Mouse (Mus musculus) lung, embryonic 16.5 days (tissue): ENCODE data around the gene Uba2. TPM values are rescaled to one million over a fixed set of nuclear protein-coding genes. Genes with fewer than 3 reads are reported as not detected.

Experiments
- ATAC-seq: fragments of 200-750 bp; cut with Nextera tagmentation; 2 replicates; pipeline ENCODE4 v1.8.0; 2017; ENCODE audit warnings: low read depth, mild to moderate bottlenecking, moderate library complexity
- H3K27ac ChIP-seq: fragments of 300-500 bp; sonication (generic); 2 replicates; pipeline ENCODE4 v1.5.1; 2014; ENCODE audit warnings: mild to moderate bottlenecking, control low read depth, low read length
- H3K27me3 ChIP-seq: fragments of 300-500 bp; sonication (generic); 2 replicates; pipeline ENCODE4 v1.6.1; 2014; ENCODE audit warnings: low read depth, low read length, mixed read lengths; ENCODE audit not compliant: control insufficient read depth, insufficient read depth
- H3K36me3 ChIP-seq: fragments of 300-500 bp; sonication (generic); 2 replicates; pipeline ENCODE4 v1.6.1; 2014; ENCODE audit warnings: low read length; ENCODE audit not compliant: control insufficient read depth, insufficient read depth
- H3K4me1 ChIP-seq: fragments of 300-500 bp; sonication (generic); replicated peaks from 2 replicates; pipeline ENCODE4 v1.6.1; 2014; ENCODE audit warnings: low read length, mixed read lengths; ENCODE audit not compliant: control insufficient read depth, insufficient read depth
- H3K4me2 ChIP-seq: fragments of 300-500 bp; sonication (generic); 2 replicates; pipeline ENCODE4 v1.6.1; 2014; ENCODE audit warnings: low read depth, low read length, control low read depth
- H3K4me3 ChIP-seq: fragments of 300-500 bp; sonication (generic); 2 replicates; pipeline ENCODE4 v1.5.1; 2014; ENCODE audit warnings: mild to moderate bottlenecking, low read length, control low read depth
- H3K9ac ChIP-seq: fragments of 300-500 bp; sonication (generic); 2 replicates; pipeline ENCODE4 v1.6.1; 2014; ENCODE audit warnings: low read length, control low read depth
- H3K9me3 ChIP-seq: fragments of 300-500 bp; sonication (generic); 2 replicates; pipeline ENCODE4 v1.6.1; 2016; ENCODE audit warnings: low read length; ENCODE audit not compliant: control insufficient read depth
- WGBS: fragments of 180-500 bp; shearing (Covaris S2); extraction: QIAGEN DNeasy Blood & Tissue Kit; methylation state at CpG from one replicate; pipeline ENCODE4 v1.1.7; 2014; 5-methylcytosine and 5-hydroxymethylcytosine counted together
- polyA plus RNA-seq: library from polyadenylated mRNA; unstranded; fragments of >200 nt; fragmentation: Nextera tagmentation; extraction: Ambion mirVana; gene quantifications from 2 replicates; pipeline ENCODE4 v1.2.1, GENCODE M21; 2015

The Uba2 gene
- polyA plus RNA-seq, 1 experiment from 2014 or later, result 203 TPM

DNA sequence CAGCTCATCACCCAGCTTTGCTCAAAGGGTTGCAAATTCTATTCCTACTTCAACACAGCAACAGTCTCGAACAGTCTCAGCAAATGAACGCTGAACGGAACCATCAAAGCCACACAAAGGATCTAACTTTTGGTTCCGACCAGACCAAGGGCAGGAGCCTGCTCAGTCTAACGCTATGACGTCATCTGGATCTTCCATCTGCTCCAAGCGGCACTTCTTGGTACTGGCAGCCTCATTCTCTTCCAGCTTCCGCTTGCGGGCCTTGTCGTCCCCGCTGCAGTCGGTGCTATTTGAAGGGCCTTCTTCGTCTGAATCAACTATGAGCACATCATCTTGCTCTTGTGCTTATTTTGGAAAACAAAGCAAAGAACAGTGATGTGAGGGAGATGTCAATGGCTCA is 28.3 kb downstream of the Uba2 start:
- H3K4me2 ChIP-seq, result no peak overlapping the region
- H3K4me1 ChIP-seq, result no peaks in the 10 kb centered on the region
- no peak overlapping the region for H3K9ac ChIP-seq
- 93% methylated on average over 13 of the region's 13 CpGs for WGBS
- H3K9me3 ChIP-seq, result no peaks in the 10 kb centered on the region
- H3K4me3 ChIP-seq, result no peak overlapping the region
- no peaks in the 10 kb centered on the region for H3K27me3 ChIP-seq
- H3K36me3 ChIP-seq, result peaks cover 61% of the 10 kb centered on the region
- no peak for ATAC-seq
- no peak overlapping the region for H3K27ac ChIP-seq

DNA sequence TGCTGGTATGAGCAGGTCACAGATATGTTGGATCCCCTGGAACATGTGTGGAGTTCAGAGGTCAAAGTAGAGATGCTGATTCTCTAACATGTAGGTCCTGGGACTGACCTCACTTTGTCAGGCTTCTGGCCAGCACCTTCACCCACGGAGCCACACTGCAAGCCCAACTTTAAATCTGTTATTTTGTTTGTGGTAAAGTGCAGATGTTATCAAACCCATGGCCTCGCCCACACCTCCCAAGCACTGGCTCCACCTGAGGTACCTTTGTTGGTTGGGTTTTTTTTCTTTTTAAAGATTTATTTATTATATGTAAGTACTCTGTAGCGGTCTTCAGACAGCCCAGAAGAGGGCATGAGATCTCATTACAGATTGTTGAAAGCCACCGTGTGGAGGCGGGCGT is 29.9 kb downstream of the Uba2 start:
- Histone ChIP-seq H3K27me3 (no peaks in the 10 kb centered on the region), H3K36me3 (peaks cover 46% of the 10 kb centered on the region), H3K9ac (no peak overlapping the region), H3K9me3 (no peaks in the 10 kb centered on the region), H3K4me1 (no peaks in the 10 kb centered on the region), H3K27ac (no peak overlapping the region), H3K4me3 (no peak overlapping the region), H3K4me2 (no peak overlapping the region)
- ATAC-seq, result no peak
- 82% methylated on average over 6 of the region's 6 CpGs for WGBS

DNA sequence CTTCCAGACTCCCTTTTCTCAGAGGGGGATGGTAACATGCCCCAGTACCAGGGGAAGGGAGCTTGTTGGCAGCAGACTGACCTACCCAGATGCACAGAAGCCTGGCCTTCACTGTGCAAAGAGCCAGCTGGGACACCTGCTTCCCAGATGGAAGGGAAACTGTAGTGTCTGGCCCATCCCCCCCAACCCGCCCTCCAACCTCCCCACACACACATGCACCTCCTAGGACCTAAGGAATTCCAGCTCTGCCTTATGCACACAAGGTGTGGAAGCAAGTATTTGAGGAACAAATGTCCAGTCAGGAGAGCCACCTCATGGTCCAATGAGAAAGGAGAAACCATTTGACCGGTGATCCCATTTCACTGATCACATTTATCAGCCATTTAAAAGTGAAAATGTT is 35.1 kb downstream of the Uba2 start:
- peak; percentile 24 for ATAC-seq
- no peak overlapping the region for H3K4me3 ChIP-seq
- no peaks in the 10 kb centered on the region; the same call in 1 of the 2 replicates for H3K36me3 ChIP-seq
- H3K4me1 ChIP-seq, result peaks cover 18% of the 10 kb centered on the region
- WGBS, result 71% methylated on average over 2 of the region's 2 CpGs
- H3K4me2 ChIP-seq, result no peak overlapping the region
- H3K27ac ChIP-seq, result peak overlapping the region; percentile 87
- H3K27me3 ChIP-seq, result no peaks in the 10 kb centered on the region
- H3K9ac ChIP-seq, result no peak overlapping the region
- no peaks in the 10 kb centered on the region for H3K9me3 ChIP-seq

DNA sequence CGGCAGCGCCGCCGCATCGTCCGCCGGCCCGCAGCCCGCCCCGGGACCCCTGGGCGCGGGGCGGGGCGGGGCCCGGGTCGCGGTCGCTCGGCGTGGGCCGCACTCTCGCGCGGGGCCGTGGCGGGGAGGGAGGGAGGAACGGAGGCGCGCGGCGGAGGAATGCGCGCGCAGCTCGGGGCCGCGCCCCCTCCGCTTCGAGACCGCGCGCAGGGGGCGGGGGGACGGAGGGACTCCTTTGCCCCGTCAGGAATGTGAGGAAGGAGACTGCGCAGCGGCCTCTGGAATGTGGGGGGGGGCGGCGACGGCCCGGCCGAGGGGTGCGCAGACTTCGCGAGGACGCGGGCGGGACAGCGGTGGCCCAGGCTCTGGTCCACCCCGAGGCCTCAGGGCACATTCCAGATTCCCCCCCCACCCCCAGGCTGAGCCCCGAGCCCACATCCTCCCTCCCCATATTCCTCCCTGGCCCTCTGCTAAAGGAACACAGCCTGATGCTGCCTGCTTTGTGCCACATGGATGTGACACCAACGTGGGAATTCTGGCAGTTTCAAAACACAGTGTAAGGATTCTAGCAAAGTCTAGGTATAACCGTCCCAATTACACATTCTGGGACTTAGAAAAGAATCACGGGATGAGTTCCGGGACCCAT is 36.2 kb downstream of the Uba2 start, which contains the start of gene Wtip:
Gene Wtip, minus strand, starts transcription at position 152 of the 646 bp plus-strand sequence.
- peak; percentile 94 for ATAC-seq
- H3K9me3 ChIP-seq, result no peaks in the 10 kb centered on the region
- peak within 1 kb of the TSS; percentile 95 for H3K9ac ChIP-seq
- H3K27me3 ChIP-seq, result no peaks in the 10 kb centered on the region
- peaks cover 18% of the 10 kb centered on the region for H3K4me1 ChIP-seq
- H3K4me2 ChIP-seq, result peak within 1 kb of the TSS; percentile 73
- H3K4me3 ChIP-seq, result peak within 1 kb of the TSS; percentile 81
- peak within 1 kb of the TSS; percentile 87 for H3K27ac ChIP-seq
- no peaks in the 10 kb centered on the region for H3K36me3 ChIP-seq
- 1% methylated on average over 24 of the region's 65 CpGs for WGBS

DNA sequence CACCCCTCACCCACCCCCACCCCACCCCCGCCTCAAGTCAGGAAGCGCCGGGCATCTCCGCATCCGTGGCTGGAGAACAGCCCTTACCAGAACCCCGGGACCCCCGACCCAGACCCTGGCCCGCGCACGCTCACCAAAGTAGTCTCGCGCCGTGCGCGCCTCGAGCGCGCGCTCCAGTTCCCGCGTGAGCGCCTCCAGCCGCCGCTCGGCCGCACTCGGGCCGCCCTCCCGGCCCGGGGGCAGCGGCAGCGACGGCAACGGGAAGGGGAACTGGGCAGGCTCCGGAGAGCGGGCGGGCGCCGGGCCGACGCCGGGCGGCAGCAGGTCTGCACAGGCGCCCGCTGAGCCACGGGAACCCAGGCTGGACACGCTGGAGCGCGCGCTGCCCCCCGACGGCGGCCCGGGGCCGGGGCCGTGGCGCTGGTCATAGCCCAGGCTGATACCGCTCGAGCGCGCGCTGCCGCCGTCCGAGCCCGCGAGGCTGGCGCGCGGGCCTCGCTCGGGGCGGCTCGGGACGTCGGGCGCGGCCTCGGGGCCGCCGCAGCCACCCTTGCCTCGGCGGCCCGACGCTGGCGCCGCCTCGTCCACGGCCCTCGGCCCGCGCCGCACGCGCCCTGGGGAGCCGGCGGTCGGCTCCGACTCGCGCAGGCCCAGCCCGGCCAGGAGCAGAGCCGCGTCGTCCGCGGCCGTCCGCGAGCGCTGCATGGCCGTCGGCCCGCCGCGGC is 36.9 kb downstream of the Uba2 start:
- Histone ChIP-seq H3K4me1 (peaks cover 18% of the 10 kb centered on the region), H3K9me3 (no peaks in the 10 kb centered on the region), H3K4me2 (peak overlapping the region; percentile 73), H3K27ac (peak overlapping the region; percentile 87), H3K36me3 (peaks cover 2% of the 10 kb centered on the region; the same call in 1 of the 2 replicates), H3K4me3 (peak overlapping the region; percentile 81), H3K9ac (peak overlapping the region; percentile 95), H3K27me3 (no peaks in the 10 kb centered on the region)
- ATAC-seq, result peak; percentile 68
- WGBS, result under 1% methylated on average over 95 of the region's 116 CpGs

GRCm38 (mm10) chr7:34131959-34132354 is 37.4 kb downstream of the Uba2 start:
- peak overlapping the region; percentile 73 for H3K4me2 ChIP-seq
- peak overlapping the region; percentile 87 for H3K27ac ChIP-seq
- peak overlapping the region; percentile 95 for H3K9ac ChIP-seq
- H3K4me3 ChIP-seq, result peak overlapping the region; percentile 81
- no peaks in the 10 kb centered on the region for H3K27me3 ChIP-seq
- 1% methylated on average over 3 of the region's 3 CpGs for WGBS
- peak; percentile 8 for ATAC-seq
- H3K9me3 ChIP-seq, result peaks cover 2% of the 10 kb centered on the region; the same call in 1 of the 2 replicates
- H3K4me1 ChIP-seq, result peaks cover 18% of the 10 kb centered on the region
- peaks cover 6% of the 10 kb centered on the region for H3K36me3 ChIP-seq

DNA sequence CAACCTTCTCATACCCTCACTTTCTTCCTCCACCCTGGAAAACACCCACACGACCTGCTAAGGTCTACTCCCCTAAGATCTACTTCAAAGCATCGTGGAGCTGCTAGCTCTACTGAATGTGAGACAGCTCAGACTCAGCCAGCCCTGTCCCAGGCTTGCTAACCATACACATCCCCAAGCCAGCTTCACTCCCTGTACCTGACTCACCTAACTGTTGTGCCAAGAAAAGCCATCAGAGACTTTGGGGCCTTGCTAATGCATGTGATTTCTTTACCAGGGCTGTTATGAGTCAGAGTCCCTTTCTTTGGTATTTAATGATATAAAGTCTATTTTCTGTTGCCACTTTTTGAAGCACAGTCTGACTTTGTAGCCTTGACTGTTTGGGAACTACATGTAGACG is 38.3 kb downstream of the Uba2 start:
- ATAC-seq, result no peak

GRCm38 (mm10) chr7:34126291-34126690 is 43.1 kb downstream of the Uba2 start:
- 78% methylated on average over 3 of the region's 3 CpGs for WGBS
- no peak overlapping the region for H3K4me2 ChIP-seq
- no peaks in the 10 kb centered on the region for H3K27me3 ChIP-seq
- no peak overlapping the region for H3K9ac ChIP-seq
- H3K4me3 ChIP-seq, result no peak overlapping the region
- peaks cover 15% of the 10 kb centered on the region for H3K36me3 ChIP-seq
- peaks cover 4% of the 10 kb centered on the region; the same call in 1 of the 2 replicates for H3K9me3 ChIP-seq
- peaks cover 4% of the 10 kb centered on the region for H3K4me1 ChIP-seq
- ATAC-seq, result no peak
- H3K27ac ChIP-seq, result no peak overlapping the region

More for the DNA sequence above, 38.3 kb downstream of the Uba2 start:
- H3K27ac ChIP-seq, result no peak overlapping the region
- H3K36me3 ChIP-seq, result peaks cover 12% of the 10 kb centered on the region
- WGBS, result 51% methylated on average over 3 of the region's 3 CpGs
- H3K4me1 ChIP-seq, result peaks cover 18% of the 10 kb centered on the region
- H3K27me3 ChIP-seq, result no peaks in the 10 kb centered on the region
- H3K9ac ChIP-seq, result peak overlapping the region; percentile 21; the same call in 1 of the 2 replicates
- peak overlapping the region; percentile 73 for H3K4me2 ChIP-seq
- H3K9me3 ChIP-seq, result peaks cover 4% of the 10 kb centered on the region; the same call in 1 of the 2 replicates
- peak overlapping the region; percentile 81 for H3K4me3 ChIP-seq

GRCm38 (mm10) chr7:34125346-34125745 is 44.1 kb downstream of the Uba2 start:
- no peaks in the 10 kb centered on the region for H3K27me3 ChIP-seq
- no peaks in the 10 kb centered on the region for H3K4me1 ChIP-seq
- no peak overlapping the region for H3K9ac ChIP-seq
- H3K9me3 ChIP-seq, result peaks cover 4% of the 10 kb centered on the region; the same call in 1 of the 2 replicates
- no peak for ATAC-seq
- H3K36me3 ChIP-seq, result peaks cover 15% of the 10 kb centered on the region
- no peak overlapping the region for H3K27ac ChIP-seq
- 86% methylated on average over 9 of the region's 9 CpGs for WGBS
- no peak overlapping the region for H3K4me3 ChIP-seq
- no peak overlapping the region for H3K4me2 ChIP-seq
